Mouse (Mus musculus) layer of hippocampus, adult 6 months (tissue): Measurements from ENCODE around the gene Maged1. TPM values are rescaled to one million over a fixed set of nuclear protein-coding genes. Genes with fewer than 3 reads are reported as not detected.

Experiments
- long read RNA-seq, 2 experiments: library from polyadenylated mRNA; unstranded; transcript quantifications; one replicate each; pipeline ENCODE4 v2.0.0; 2019 to 2020
- polyA plus RNA-seq: library from polyadenylated mRNA; unstranded; fragments of <200 nt; fragmentation: Nextera tagmentation; gene quantifications from 2 replicates; pipeline ENCODE4 v1.2.3, GENCODE M21; 2021

Maged1 gene
- 326 and 331 TPM in 2 replicates for polyA plus RNA-seq
- long read RNA-seq, experiment 1, transcript Maged1-201 (13 exons, 2,821 nt), result major isoform, 612 of 823 reads
- long read RNA-seq, experiment 1, partial matches to known transcripts, result 190 of 823 reads
- long read RNA-seq, experiment 1, other reads (novel, unspliced or antisense), result 17 of 823 reads
- long read RNA-seq, experiment 2, transcript Maged1-201 (13 exons, 2,821 nt), result major isoform, 3,160 of 3,520 reads
- long read RNA-seq, experiment 2, transcript Maged1-207 (12 exons, 2,884 nt), result minor isoform, 70 of 3,520 reads
- long read RNA-seq, experiment 2, partial matches to known transcripts, result 226 of 3,520 reads
- long read RNA-seq, experiment 2, other reads (novel, unspliced or antisense), result 64 of 3,520 reads

DNA sequence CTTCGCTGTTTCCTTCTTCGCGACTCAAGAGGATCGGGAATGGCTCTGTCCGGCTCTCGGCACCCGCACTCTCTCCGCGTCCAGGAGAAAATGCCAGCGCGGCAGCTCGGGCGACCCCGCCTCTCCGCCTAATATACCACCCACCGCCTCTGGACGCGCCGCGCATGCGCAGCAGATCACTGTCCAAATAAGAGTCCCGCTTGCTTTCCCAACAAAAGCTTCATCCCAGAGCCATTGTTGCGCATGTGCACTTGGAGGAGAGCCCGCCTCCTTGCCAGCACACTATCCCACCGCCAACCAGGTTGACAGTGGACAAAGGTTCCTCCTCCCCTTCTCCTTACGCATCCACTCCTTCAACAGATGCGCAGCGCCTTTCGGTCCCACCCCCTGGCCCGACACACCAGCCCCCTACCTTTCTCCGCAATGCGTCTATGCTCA, at the start of gene Maged1:
Gene Maged1, minus strand, starts transcription at position 226 of the 438 bp plus-strand sequence.

Other genes starting within 250 kb of the Maged1 start
- gene Fam90a1b, start 175.4 kb downstream of the Maged1 start, polyA plus RNA-seq, result not detected in 2 replicates
- gene Apoo, start 175.0 kb downstream of the Maged1 start, polyA plus RNA-seq, result 152 and 163 TPM in 2 replicates
- 9.8 and 10.0 TPM in 2 replicates for gene Gspt2, start 93.9 kb upstream of the Maged1 start, polyA plus RNA-seq
- 1.7 and 1.9 TPM in 2 replicates for gene Zxdb, start 182.4 kb upstream of the Maged1 start, polyA plus RNA-seq